Mouse (Mus musculus): ENCODE measurements at regions not wholly inside any gene's neighbourhood (a gene's known extent, or its start where the extent isn't known, plus 50 kb on each side); places are given as distances from the start of the nearest gene placed in this dataset.

- Histone ChIP-seq H3K9me3 (replicated peaks; ENCODE audit: control insufficient read depth, low read length) (no peaks in the 10 kb centered on the region), H3K36me3 (replicated peaks; ENCODE audit: control insufficient read depth, insufficient read depth, low read depth, low read length) (no peaks in the 10 kb centered on the region), H3K9ac (replicated peaks; ENCODE audit: low read length) (no peak overlapping the region), H3K4me2 (ENCODE audit: low read depth, low read length) (no peak overlapping the region), H3K4me3 (ENCODE audit: low read depth, low read length) (no peak overlapping the region), H3K4me1 (ENCODE audit: control insufficient read depth, insufficient read depth, low read length) (no peaks in the 10 kb centered on the region), H3K27me3 (ENCODE audit: control insufficient read depth, insufficient read depth, low read length) (no peaks in the 10 kb centered on the region), H3K27ac (replicated peaks; ENCODE audit: low read depth, low read length) (no peak overlapping the region)
- DNase-seq (ENCODE audit: low spot score) = no peak
- no peak for ATAC-seq (replicated peaks; ENCODE audit: insufficient number of reproducible peaks, low FRiP score, low TSS enrichment, low read depth)
- 84% methylated on average over 8 of the region's 8 CpGs for WGBS
These were observed 320.4 kb downstream of the Synb start for GRCm38 (mm10) chr14:68973636-68974101.

GRCm38 (mm10) chr14:68966758-68967157, 327.3 kb downstream of the Synb start:
- ATAC-seq (replicated peaks; ENCODE audit: insufficient number of reproducible peaks, low FRiP score, low TSS enrichment, low read depth) (no peak), DNase-seq (ENCODE audit: low spot score) (peak; percentile 80)
- no peaks in the 10 kb centered on the region for H3K27me3 ChIP-seq (ENCODE audit: control insufficient read depth, insufficient read depth, low read length)
- H3K9ac ChIP-seq (replicated peaks; ENCODE audit: low read length) = no peak overlapping the region
- no peaks in the 10 kb centered on the region for H3K4me1 ChIP-seq (ENCODE audit: control insufficient read depth, insufficient read depth, low read length)
- H3K36me3 ChIP-seq (replicated peaks; ENCODE audit: control insufficient read depth, insufficient read depth, low read depth, low read length) = no peaks in the 10 kb centered on the region
- no peaks in the 10 kb centered on the region for H3K9me3 ChIP-seq (replicated peaks; ENCODE audit: control insufficient read depth, low read length)
- 3% methylated on average over 1 of the region's 1 CpGs for WGBS
- H3K4me2 ChIP-seq (ENCODE audit: low read depth, low read length) = no peak overlapping the region
- no peak overlapping the region for H3K4me3 ChIP-seq (ENCODE audit: low read depth, low read length)
- H3K27ac ChIP-seq (replicated peaks; ENCODE audit: low read depth, low read length) = no peak overlapping the region

GRCm38 (mm10) chr14:68954577-68955460, 339.3 kb downstream of the Synb start:
- DNase-seq (ENCODE audit: low spot score) (no peak), ATAC-seq (replicated peaks; ENCODE audit: insufficient number of reproducible peaks, low FRiP score, low TSS enrichment, low read depth) (no peak)
- H3K4me1 ChIP-seq (ENCODE audit: control insufficient read depth, insufficient read depth, low read length) = no peaks in the 10 kb centered on the region
- H3K9ac ChIP-seq (replicated peaks; ENCODE audit: low read length) = no peak overlapping the region
- no peak overlapping the region for H3K27ac ChIP-seq (replicated peaks; ENCODE audit: low read depth, low read length)
- H3K4me3 ChIP-seq (ENCODE audit: low read depth, low read length) = no peak overlapping the region
- H3K4me2 ChIP-seq (ENCODE audit: low read depth, low read length) = no peak overlapping the region
- 71% methylated on average over 9 of the region's 9 CpGs for WGBS
- no peaks in the 10 kb centered on the region for H3K36me3 ChIP-seq (replicated peaks; ENCODE audit: control insufficient read depth, insufficient read depth, low read depth, low read length)
- H3K27me3 ChIP-seq (ENCODE audit: control insufficient read depth, insufficient read depth, low read length) = no peaks in the 10 kb centered on the region
- H3K9me3 ChIP-seq (replicated peaks; ENCODE audit: control insufficient read depth, low read length) = no peaks in the 10 kb centered on the region

- H3K4me1 ChIP-seq (ENCODE audit: control insufficient read depth, insufficient read depth, low read length) = no peaks in the 10 kb centered on the region
These were observed 348.2 kb downstream of the Synb start for GRCm38 (mm10) chr14:68945906-68946305.

GRCm38 (mm10) chr14:68945434-68945833, 348.7 kb downstream of the Synb start:
- Histone ChIP-seq H3K27me3 (ENCODE audit: control insufficient read depth, insufficient read depth, low read length) (no peaks in the 10 kb centered on the region), H3K4me3 (ENCODE audit: low read depth, low read length) (no peak overlapping the region), H3K9ac (replicated peaks; ENCODE audit: low read length) (no peak overlapping the region), H3K9me3 (replicated peaks; ENCODE audit: control insufficient read depth, low read length) (no peaks in the 10 kb centered on the region), H3K4me2 (ENCODE audit: low read depth, low read length) (no peak overlapping the region), H3K36me3 (replicated peaks; ENCODE audit: control insufficient read depth, insufficient read depth, low read depth, low read length) (no peaks in the 10 kb centered on the region), H3K27ac (replicated peaks; ENCODE audit: low read depth, low read length) (no peak overlapping the region), H3K4me1 (ENCODE audit: control insufficient read depth, insufficient read depth, low read length) (no peaks in the 10 kb centered on the region)
- DNase-seq (ENCODE audit: low spot score) (peak; percentile 61), ATAC-seq (replicated peaks; ENCODE audit: insufficient number of reproducible peaks, low FRiP score, low TSS enrichment, low read depth) (no peak)
- WGBS = 36% methylated on average over 4 of the region's 4 CpGs

More at GRCm38 (mm10) chr14:68945906-68946305, 348.2 kb downstream of the Synb start:
- Histone ChIP-seq H3K4me2 (ENCODE audit: low read depth, low read length) (no peak overlapping the region), H3K27me3 (ENCODE audit: control insufficient read depth, insufficient read depth, low read length) (no peaks in the 10 kb centered on the region), H3K9me3 (replicated peaks; ENCODE audit: control insufficient read depth, low read length) (no peaks in the 10 kb centered on the region), H3K9ac (replicated peaks; ENCODE audit: low read length) (no peak overlapping the region), H3K4me3 (ENCODE audit: low read depth, low read length) (no peak overlapping the region), H3K36me3 (replicated peaks; ENCODE audit: control insufficient read depth, insufficient read depth, low read depth, low read length) (no peaks in the 10 kb centered on the region), H3K27ac (replicated peaks; ENCODE audit: low read depth, low read length) (no peak overlapping the region)
- DNase-seq (ENCODE audit: low spot score) = no peak
- WGBS = 81% methylated on average over 3 of the region's 3 CpGs
- ATAC-seq (replicated peaks; ENCODE audit: insufficient number of reproducible peaks, low FRiP score, low TSS enrichment, low read depth) = no peak

- ATAC-seq (replicated peaks; ENCODE audit: insufficient number of reproducible peaks, low FRiP score, low TSS enrichment, low read depth) = no peak
These were observed 352.3 kb downstream of the Synb start for GRCm38 (mm10) chr14:68941759-68942158.

GRCm38 (mm10) chr14:68941132-68941690, 352.9 kb downstream of the Synb start:
- Histone ChIP-seq H3K27me3 (ENCODE audit: control insufficient read depth, insufficient read depth, low read length) (no peaks in the 10 kb centered on the region), H3K27ac (replicated peaks; ENCODE audit: low read depth, low read length) (no peak overlapping the region), H3K9ac (replicated peaks; ENCODE audit: low read length) (no peak overlapping the region), H3K4me3 (ENCODE audit: low read depth, low read length) (no peak overlapping the region), H3K36me3 (replicated peaks; ENCODE audit: control insufficient read depth, insufficient read depth, low read depth, low read length) (no peaks in the 10 kb centered on the region), H3K4me2 (ENCODE audit: low read depth, low read length) (no peak overlapping the region), H3K9me3 (replicated peaks; ENCODE audit: control insufficient read depth, low read length) (no peaks in the 10 kb centered on the region), H3K4me1 (ENCODE audit: control insufficient read depth, insufficient read depth, low read length) (no peaks in the 10 kb centered on the region)
- no peak for DNase-seq (ENCODE audit: low spot score)
- no peak for ATAC-seq (replicated peaks; ENCODE audit: insufficient number of reproducible peaks, low FRiP score, low TSS enrichment, low read depth)
- 50% methylated on average over 7 of the region's 7 CpGs for WGBS

More at GRCm38 (mm10) chr14:68941759-68942158, 352.3 kb downstream of the Synb start:
- Histone ChIP-seq H3K4me3 (ENCODE audit: low read depth, low read length) (no peak overlapping the region), H3K4me2 (ENCODE audit: low read depth, low read length) (no peak overlapping the region), H3K4me1 (ENCODE audit: control insufficient read depth, insufficient read depth, low read length) (no peaks in the 10 kb centered on the region), H3K27me3 (ENCODE audit: control insufficient read depth, insufficient read depth, low read length) (no peaks in the 10 kb centered on the region), H3K9ac (replicated peaks; ENCODE audit: low read length) (no peak overlapping the region), H3K9me3 (replicated peaks; ENCODE audit: control insufficient read depth, low read length) (no peaks in the 10 kb centered on the region), H3K36me3 (replicated peaks; ENCODE audit: control insufficient read depth, insufficient read depth, low read depth, low read length) (no peaks in the 10 kb centered on the region), H3K27ac (replicated peaks; ENCODE audit: low read depth, low read length) (no peak overlapping the region)
- DNase-seq (ENCODE audit: low spot score) = no peak
- 85% methylated on average over 2 of the region's 2 CpGs for WGBS

- Histone ChIP-seq H3K27me3 (ENCODE audit: control insufficient read depth, insufficient read depth, low read length) (no peaks in the 10 kb centered on the region), H3K9ac (replicated peaks; ENCODE audit: low read length) (no peak overlapping the region), H3K27ac (replicated peaks; ENCODE audit: low read depth, low read length) (no peak overlapping the region), H3K9me3 (replicated peaks; ENCODE audit: control insufficient read depth, low read length) (no peaks in the 10 kb centered on the region), H3K36me3 (replicated peaks; ENCODE audit: control insufficient read depth, insufficient read depth, low read depth, low read length) (no peaks in the 10 kb centered on the region), H3K4me3 (ENCODE audit: low read depth, low read length) (no peak overlapping the region), H3K4me2 (ENCODE audit: low read depth, low read length) (no peak overlapping the region), H3K4me1 (ENCODE audit: control insufficient read depth, insufficient read depth, low read length) (no peaks in the 10 kb centered on the region)
- no peak for DNase-seq (ENCODE audit: low spot score)
- WGBS = 54% methylated on average over 6 of the region's 6 CpGs
- no peak; the same call in 1 of the 2 replicates for ATAC-seq (replicated peaks; ENCODE audit: insufficient number of reproducible peaks, low FRiP score, low TSS enrichment, low read depth)
These were observed 358.8 kb downstream of the Synb start for GRCm38 (mm10) chr14:68935303-68935662.
